Mouse (Mus musculus) CH12.LX (cell line): ENCODE results near the gene Ppm1l.

Experiments used
- CTCF ChIP-seq, 2 experiments: IDR thresholded peaks in 1 of 2; conservative IDR thresholded peaks in 1 of 2; 2 replicates each; pipeline ENCODE4 v1.5.1; 2011 to 2012; ENCODE audit warnings: low read depth in 2 of 2, low read length in 2 of 2, improper control_type of control experiment in 1 of 2, inconsistent platforms in 1 of 2, mild to moderate bottlenecking in 1 of 2, moderate library complexity in 1 of 2
- E2F4 ChIP-seq: IDR thresholded peaks from 2 replicates; pipeline ENCODE4 v1.6.1; 2011; ENCODE audit warnings: low read depth, low read length, improper control_type of control experiment; ENCODE audit not compliant: insufficient replicate concordance
- EP300 ChIP-seq: IDR thresholded peaks from 2 replicates; pipeline ENCODE4 v1.6.1; 2011; ENCODE audit warnings: low read length, improper control_type of control experiment
- MAX ChIP-seq: IDR thresholded peaks from 2 replicates; pipeline ENCODE4 v1.6.1; 2011; ENCODE audit warnings: low read length, improper control_type of control experiment
- NELFE ChIP-seq: IDR thresholded peaks from 2 replicates; pipeline ENCODE4 v1.6.1; 2011; ENCODE audit warnings: low read depth, low read length, improper control_type of control experiment
- POLR2A ChIP-seq: IDR thresholded peaks from 2 replicates; pipeline ENCODE4 v1.6.1; 2011; ENCODE audit warnings: low read depth, mild to moderate bottlenecking, improper control_type of control experiment, low read length
- RCOR1 ChIP-seq: conservative IDR thresholded peaks from 2 replicates; pipeline ENCODE4 v1.6.1; 2012; ENCODE audit warnings: low read depth, mild to moderate bottlenecking, inconsistent platforms, low read length, improper control_type of control experiment
- USF1 ChIP-seq: IDR thresholded peaks from 2 replicates; pipeline ENCODE4 v1.6.1; 2014; ENCODE audit warnings: low read depth, mild to moderate bottlenecking, inconsistent platforms, low read length, improper control_type of control experiment
- ZC3H11A ChIP-seq: IDR thresholded peaks from 2 replicates; pipeline ENCODE4 v1.6.1; 2012; ENCODE audit warnings: low read depth, mild to moderate bottlenecking, inconsistent platforms, low read length, improper control_type of control experiment

DNA sequence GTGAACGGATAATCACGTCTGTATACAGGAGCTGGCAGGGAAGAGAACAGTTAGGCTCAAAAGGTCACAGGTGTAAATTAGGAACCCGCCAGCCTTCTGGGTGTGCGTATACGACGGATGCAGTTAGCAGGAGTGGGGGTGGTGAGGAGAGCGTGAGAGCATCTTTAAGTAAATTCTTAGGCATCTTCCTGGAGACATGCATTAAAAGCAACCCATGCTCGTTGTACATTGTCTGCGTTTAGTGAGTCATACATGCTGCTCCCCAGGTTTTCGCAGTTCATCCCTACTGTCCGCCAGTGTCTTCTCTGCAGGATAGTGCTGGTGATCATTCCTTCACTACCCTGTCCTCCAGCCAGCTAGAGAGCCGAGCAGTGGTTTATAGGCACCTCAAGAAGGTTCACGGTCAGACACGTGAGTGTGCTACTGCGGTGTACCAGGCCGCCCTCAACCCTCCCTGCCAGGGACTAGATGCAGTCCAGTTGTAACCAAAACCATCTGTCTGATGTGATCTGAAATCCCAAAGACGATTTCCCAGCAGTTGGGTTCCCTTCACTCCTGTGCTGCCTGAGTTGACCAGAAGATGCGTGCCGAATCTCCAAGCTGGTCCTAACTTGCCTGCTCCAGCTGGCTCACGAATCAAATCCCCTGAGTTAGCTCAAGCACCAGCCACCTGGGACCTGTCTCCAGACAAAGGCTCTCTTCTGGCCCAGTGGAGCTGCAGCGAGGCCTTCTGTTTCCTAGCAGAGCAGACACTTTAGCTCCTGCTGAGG lies 203.3 kb downstream of the Ppm1l start:
- TF ChIP-seq MAX (no peak), E2F4 (no peak), ZC3H11A (no peak), USF1 (no peak), CTCF (conservative IDR thresholded peaks at IDR 0.05 in 1 of 2, IDR thresholded peaks at IDR 0.05 in 1 of 2; ENCODE audit: low read depth in 2 of 2, low read length in 2 of 2) (no peak), RCOR1 (no peak), NELFE (no peak), EP300 (no peak), POLR2A (no peak)
